Mouse (Mus musculus) forebrain, embryonic 16.5 days (tissue): ENCODE results near the gene Phospho1. TPM values are rescaled to one million over a fixed set of nuclear protein-coding genes. Genes with fewer than 3 reads are reported as not detected.
A peak's percentile ranks its signal among the peaks of the same experiment; 100 is the strongest.

Experiments
- ATAC-seq: fragments of 200-750 bp; cut with Nextera tagmentation; 2 replicates; pipeline ENCODE4 v1.8.0; 2017; ENCODE audit warnings: mild to moderate bottlenecking, moderate library complexity
- H3K27ac ChIP-seq: fragments of 300-500 bp; sonication (generic); 2 replicates; pipeline ENCODE4 v1.5.1; 2014; ENCODE audit warnings: low read length, control low read depth
- H3K27me3 ChIP-seq: fragments of 300-500 bp; sonication (generic); replicated peaks from 2 replicates; pipeline ENCODE4 v1.6.1; 2014; ENCODE audit warnings: low read length; ENCODE audit not compliant: control insufficient read depth, insufficient read depth
- H3K36me3 ChIP-seq: fragments of 300-500 bp; sonication (generic); 2 replicates; pipeline ENCODE4 v1.6.1; 2014; ENCODE audit not compliant: control insufficient read depth, insufficient read depth
- H3K4me1 ChIP-seq: fragments of 300-500 bp; sonication (generic); replicated peaks from 2 replicates; pipeline ENCODE4 v1.6.1; 2014; ENCODE audit warnings: low read length; ENCODE audit not compliant: control insufficient read depth, insufficient read depth
- H3K4me2 ChIP-seq: fragments of 300-500 bp; sonication (generic); 2 replicates; pipeline ENCODE4 v1.6.1; 2014; ENCODE audit warnings: mild to moderate bottlenecking, low read length, control low read depth
- H3K4me3 ChIP-seq: fragments of 300-500 bp; sonication (generic); replicated peaks from 2 replicates; pipeline ENCODE4 v1.5.1; 2014; ENCODE audit warnings: mild to moderate bottlenecking, low read length, control low read depth
- H3K9ac ChIP-seq: fragments of 300-500 bp; sonication (generic); replicated peaks from 2 replicates; pipeline ENCODE4 v1.6.1; 2014; ENCODE audit warnings: low read depth, low read length, control low read depth
- H3K9me3 ChIP-seq: fragments of 300-500 bp; sonication (generic); 2 replicates; pipeline ENCODE4 v1.6.1; 2016; ENCODE audit warnings: low read length; ENCODE audit not compliant: control insufficient read depth
- WGBS: fragments of 180-500 bp; shearing (Covaris S2); extraction: QIAGEN DNeasy Blood & Tissue Kit; methylation state at CpG from one replicate; pipeline ENCODE4 v1.1.7; 2014; 5-methylcytosine and 5-hydroxymethylcytosine counted together
- polyA plus RNA-seq: library from polyadenylated mRNA; unstranded; fragments of >200 nt; fragmentation: Nextera tagmentation; extraction: Ambion mirVana; gene quantifications from 2 replicates; pipeline ENCODE4 v1.2.1, GENCODE M21; 2015

Gene Phospho1
- polyA plus RNA-seq = not detected in 2 replicates

DNA sequence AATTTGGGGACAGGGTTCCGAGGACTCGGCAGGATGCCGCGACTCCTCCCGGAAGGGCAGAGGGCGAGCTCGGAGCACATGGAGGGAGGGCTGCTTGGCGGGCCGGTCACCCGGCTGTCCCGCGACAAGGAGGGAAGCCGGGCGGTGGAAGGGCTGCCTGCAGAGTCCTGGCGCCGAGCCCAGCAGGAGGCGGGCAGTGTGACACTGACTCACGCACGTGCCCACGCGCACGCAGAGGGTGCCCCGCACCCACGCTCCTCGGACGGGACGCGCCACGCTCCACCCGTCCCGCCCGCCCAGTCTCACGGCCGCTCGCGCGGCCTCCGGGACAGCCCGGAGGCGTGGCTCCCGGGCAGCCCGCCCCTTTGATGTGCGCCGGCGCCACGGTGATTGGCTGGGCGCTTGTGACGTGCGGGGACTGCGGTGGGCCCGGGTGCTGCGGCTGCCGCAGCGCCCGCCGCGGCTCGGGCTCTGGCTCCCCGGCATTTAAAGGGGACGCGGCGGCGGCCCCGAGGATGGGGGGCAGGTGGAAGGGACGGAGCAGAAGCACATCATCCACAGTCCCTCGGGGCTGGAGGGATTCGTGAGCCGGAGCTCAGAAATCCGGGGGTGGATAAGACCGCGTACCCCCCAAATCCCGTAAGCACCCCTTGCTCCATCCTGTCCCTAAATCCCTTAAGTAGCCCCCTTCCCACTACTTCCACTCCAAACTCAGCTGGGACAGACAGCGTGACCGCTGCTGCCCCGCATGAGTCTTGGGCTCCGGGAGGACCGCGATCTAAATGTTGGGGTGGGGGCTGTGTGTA is at the start of gene Phospho1:
Gene Phospho1, plus strand, starts transcription at position 429 of the 806 bp plus-strand sequence.
- H3K9me3 ChIP-seq = no peaks in the 10 kb centered on the region
- H3K36me3 ChIP-seq = no peaks in the 10 kb centered on the region
- WGBS = 1% methylated on average over 73 of the region's 78 CpGs
- ATAC-seq = peak; percentile 99
- H3K27ac ChIP-seq = no peak within 1 kb of the TSS
- peaks cover 46% of the 10 kb centered on the region for H3K27me3 ChIP-seq
- peak within 1 kb of the TSS; percentile 100 for H3K4me2 ChIP-seq
- H3K4me1 ChIP-seq = peaks cover 10% of the 10 kb centered on the region
- peak within 1 kb of the TSS; percentile 76 for H3K9ac ChIP-seq
- peak within 1 kb of the TSS; percentile 72 for H3K4me3 ChIP-seq

DNA sequence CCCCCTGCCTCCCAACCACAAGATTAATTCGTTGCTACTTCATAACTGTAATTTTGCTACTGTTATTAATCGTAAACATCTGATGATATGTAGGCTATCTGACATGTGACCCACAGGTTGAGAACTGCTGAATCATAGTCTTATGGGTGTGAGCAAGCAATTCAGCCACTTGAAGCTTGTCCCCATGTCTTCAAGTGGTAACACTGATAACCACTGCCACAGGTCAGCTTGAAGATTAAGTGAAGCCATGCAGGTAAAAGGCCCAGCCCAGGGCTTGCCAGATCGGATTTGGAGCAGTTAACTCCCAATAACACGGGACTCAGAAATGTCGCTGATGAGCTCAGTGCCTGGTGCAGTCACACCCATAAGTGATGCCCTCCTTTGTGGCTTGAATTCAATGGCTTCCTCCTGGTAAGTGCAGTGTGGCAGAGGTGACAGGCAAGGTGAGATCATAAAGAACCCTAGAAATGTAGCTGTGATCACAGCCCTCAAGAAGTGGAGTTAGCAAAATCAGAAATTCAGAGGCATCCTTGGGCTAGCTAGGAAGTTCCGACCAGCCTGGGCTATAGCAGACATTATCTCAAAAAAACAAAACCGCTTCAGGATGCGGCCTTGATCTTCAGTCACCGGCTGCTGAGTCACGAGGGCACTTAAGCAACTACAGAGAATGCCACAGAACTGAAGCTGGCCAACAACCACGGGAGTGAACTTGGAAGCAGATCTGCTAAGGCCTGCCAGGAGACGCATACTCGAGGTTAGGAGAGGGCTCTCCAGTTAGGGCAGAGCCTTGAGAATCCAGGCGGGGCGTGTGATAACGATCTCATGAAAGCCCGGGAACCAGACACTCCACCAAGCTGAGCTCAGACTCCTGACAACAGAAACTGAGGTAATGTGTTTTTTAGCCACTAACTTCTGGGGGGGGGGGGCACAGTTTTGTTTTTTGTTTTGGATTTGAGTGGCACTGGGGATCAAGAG is 46.7 kb upstream of the Phospho1 start:
- Histone ChIP-seq H3K27me3 (no peaks in the 10 kb centered on the region), H3K9me3 (no peaks in the 10 kb centered on the region), H3K4me3 (no peak overlapping the region), H3K27ac (no peak overlapping the region), H3K4me1 (no peaks in the 10 kb centered on the region), H3K36me3 (no peaks in the 10 kb centered on the region), H3K9ac (no peak overlapping the region), H3K4me2 (no peak overlapping the region)
- no peak for ATAC-seq
- 71% methylated on average over 17 of the region's 17 CpGs for WGBS

DNA sequence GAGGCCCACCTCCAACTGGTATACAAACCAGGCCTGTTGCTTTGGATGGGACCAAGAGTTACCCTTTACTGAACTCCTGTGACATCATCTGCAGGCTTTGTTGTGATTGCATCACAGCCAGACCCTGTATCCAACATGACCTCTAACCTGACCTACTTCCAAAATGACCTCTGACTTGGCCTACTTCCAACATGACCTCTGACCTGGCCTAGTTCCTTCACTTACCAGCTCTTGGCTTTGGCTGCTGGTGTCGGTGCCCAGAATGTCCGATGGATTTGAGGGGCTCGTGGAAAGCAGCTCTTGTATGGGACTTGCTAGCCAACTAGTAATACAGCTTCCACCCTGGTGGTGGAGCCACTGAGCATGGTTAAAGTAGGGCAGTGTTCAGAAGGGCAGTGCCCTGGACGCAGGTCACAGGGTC is 45.5 kb upstream of the Phospho1 start:
- no peak for ATAC-seq
- H3K4me3 ChIP-seq = no peak overlapping the region
- H3K4me1 ChIP-seq = no peaks in the 10 kb centered on the region
- no peak overlapping the region for H3K4me2 ChIP-seq
- no peaks in the 10 kb centered on the region for H3K36me3 ChIP-seq
- no peak overlapping the region for H3K27ac ChIP-seq
- H3K9me3 ChIP-seq = no peaks in the 10 kb centered on the region
- no peak overlapping the region for H3K9ac ChIP-seq
- WGBS = 75% methylated on average over 4 of the region's 4 CpGs
- H3K27me3 ChIP-seq = no peaks in the 10 kb centered on the region

DNA sequence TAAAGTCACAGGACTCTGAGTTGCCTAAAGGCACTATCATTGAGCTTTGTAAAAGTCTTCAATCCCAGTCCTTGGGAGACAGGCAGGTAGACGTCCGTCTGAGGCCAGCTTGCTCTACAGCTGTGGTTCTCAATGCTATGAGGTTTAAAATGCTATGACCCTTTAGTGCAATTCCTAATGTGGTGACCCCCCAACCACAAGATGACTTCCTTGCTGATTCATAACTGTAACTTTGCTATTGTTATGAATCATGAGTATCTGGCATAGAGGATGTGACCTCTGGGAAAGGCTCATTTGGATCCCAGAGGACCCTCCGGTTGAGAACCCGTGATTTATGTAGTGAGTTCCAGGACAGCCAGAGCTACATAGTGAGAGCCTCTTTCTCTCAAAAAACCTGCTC is 44.9 kb upstream of the Phospho1 start:
- no peaks in the 10 kb centered on the region for H3K27me3 ChIP-seq
- H3K9ac ChIP-seq = no peak overlapping the region
- no peak overlapping the region for H3K4me3 ChIP-seq
- WGBS = 93% methylated on average over 4 of the region's 4 CpGs
- no peak overlapping the region for H3K27ac ChIP-seq
- no peaks in the 10 kb centered on the region for H3K36me3 ChIP-seq
- no peaks in the 10 kb centered on the region for H3K9me3 ChIP-seq
- no peaks in the 10 kb centered on the region for H3K4me1 ChIP-seq
- H3K4me2 ChIP-seq = no peak overlapping the region
- ATAC-seq = no peak

DNA sequence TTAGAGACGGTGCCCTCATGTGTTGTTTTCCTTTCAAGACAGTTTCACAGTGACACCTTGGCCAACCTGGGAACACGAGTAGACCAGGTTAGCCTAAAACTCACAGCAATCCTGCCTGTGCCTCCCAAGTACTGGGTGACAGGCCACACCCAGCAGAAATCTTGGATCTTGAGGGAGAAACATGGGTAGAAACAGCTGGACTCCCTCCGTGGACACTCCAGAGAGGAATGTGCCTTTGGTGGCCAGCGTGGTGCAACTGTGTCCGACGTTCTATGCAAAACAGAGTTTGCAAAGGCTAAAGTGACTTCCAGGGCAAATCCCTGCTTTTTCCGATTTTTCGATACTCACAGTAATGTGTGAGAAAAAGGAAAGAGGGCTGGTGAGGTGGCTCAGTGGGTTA is 43.8 kb upstream of the Phospho1 start:
- Histone ChIP-seq H3K4me3 (no peak overlapping the region), H3K27me3 (no peaks in the 10 kb centered on the region), H3K9ac (no peak overlapping the region), H3K36me3 (no peaks in the 10 kb centered on the region), H3K4me1 (no peaks in the 10 kb centered on the region), H3K27ac (no peak overlapping the region), H3K9me3 (no peaks in the 10 kb centered on the region), H3K4me2 (no peak overlapping the region)
- ATAC-seq = no peak
- 92% methylated on average over 8 of the region's 8 CpGs for WGBS

DNA sequence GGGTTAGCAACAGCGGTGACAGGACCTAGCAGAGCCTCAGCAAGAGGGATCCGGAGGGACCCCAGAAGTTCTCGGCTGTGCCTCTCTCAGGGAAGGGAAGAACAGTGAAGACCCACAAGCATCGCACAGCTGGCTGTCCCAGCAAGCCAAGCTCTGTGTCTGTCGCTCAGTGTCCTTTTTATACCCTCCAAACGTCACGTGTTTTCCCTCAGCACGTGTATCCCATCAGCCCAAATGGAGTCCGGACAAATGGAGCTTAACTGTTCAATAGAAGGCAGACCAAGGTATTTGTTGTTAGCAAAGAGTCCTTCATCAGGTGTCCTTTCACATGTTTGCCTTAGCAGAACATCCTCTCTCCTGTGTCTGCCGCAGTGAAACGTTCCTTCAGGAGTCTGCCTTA is 42.7 kb upstream of the Phospho1 start:
- Histone ChIP-seq H3K4me1 (no peaks in the 10 kb centered on the region), H3K9me3 (no peaks in the 10 kb centered on the region), H3K4me2 (no peak overlapping the region), H3K27ac (no peak overlapping the region), H3K27me3 (no peaks in the 10 kb centered on the region), H3K9ac (no peak overlapping the region), H3K36me3 (no peaks in the 10 kb centered on the region), H3K4me3 (no peak overlapping the region)
- ATAC-seq = no peak
- WGBS = 89% methylated on average over 11 of the region's 11 CpGs

DNA sequence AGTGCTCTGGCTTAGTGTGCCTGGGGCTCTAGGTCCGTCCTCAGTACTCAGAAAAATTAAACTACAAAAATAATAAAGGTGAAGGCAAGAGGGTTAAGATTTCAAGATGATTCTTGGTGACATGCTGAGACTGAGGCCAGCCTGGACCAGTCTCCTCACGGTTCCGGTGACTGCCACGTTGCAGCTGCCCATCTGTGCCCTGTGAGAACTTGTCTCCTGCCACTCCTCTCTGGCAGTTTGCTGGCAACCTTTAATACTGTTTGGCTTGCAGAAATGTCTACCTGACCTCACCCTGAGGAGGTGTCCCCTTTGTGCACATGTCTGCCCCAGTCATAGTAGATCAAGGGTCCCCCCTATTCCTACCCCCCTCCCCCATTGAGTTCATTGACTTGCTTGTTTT is 40.8 kb upstream of the Phospho1 start:
- no peak overlapping the region for H3K27ac ChIP-seq
- no peak overlapping the region for H3K4me2 ChIP-seq
- ATAC-seq = no peak
- H3K4me3 ChIP-seq = no peak overlapping the region
- H3K9ac ChIP-seq = no peak overlapping the region
- H3K4me1 ChIP-seq = no peaks in the 10 kb centered on the region
- whole genome bisulfite sequencing = 79% methylated on average over 4 of the region's 4 CpGs
- no peaks in the 10 kb centered on the region for H3K27me3 ChIP-seq
- no peaks in the 10 kb centered on the region for H3K36me3 ChIP-seq
- no peaks in the 10 kb centered on the region for H3K9me3 ChIP-seq

DNA sequence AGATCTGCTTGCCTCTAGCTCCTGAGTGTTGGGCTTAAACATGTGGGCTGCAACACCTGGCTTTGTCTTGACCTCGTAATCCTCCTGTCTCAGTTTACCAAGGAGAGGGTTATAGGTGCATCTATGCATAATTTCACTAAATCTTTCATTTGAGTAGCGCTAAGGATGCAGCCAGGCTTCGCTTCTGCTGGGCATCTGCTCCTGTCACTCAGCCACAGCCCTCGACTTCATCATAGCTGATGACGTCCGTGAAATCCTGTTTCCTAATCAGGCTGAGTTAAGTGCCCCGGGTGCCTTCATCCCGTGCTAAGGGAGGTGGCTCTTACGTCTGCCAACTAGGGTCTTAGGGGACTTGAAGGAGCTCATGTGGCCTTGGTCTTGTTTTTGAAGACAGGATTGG is 40.3 kb upstream of the Phospho1 start:
- Histone ChIP-seq H3K4me2 (no peak overlapping the region), H3K9me3 (no peaks in the 10 kb centered on the region), H3K4me1 (no peaks in the 10 kb centered on the region), H3K27me3 (no peaks in the 10 kb centered on the region), H3K4me3 (no peak overlapping the region), H3K36me3 (no peaks in the 10 kb centered on the region), H3K9ac (no peak overlapping the region), H3K27ac (no peak overlapping the region)
- no peak for ATAC-seq
- 87% methylated on average over 9 of the region's 9 CpGs for WGBS

DNA sequence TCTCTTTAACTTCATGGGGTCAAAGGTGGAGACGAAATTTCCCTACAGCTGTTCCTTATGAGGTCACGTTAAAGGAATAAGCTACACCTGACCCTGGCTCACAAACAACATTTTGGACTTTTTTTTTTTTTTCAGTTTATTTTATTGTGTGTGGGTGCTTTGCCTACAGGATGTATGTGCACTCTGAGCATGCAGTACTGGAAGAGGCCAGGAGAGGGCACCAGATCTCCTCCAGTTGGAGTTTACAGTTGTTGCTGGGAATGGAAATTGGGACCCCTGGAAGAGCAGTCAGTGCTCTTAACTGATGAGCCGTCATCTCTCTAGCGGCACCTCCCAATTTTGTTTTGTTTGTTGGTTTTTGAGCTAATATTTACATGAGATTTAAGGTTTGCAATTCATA is 38.6 kb upstream of the Phospho1 start:
- 88% methylated on average over 4 of the region's 4 CpGs for WGBS
- H3K36me3 ChIP-seq = no peaks in the 10 kb centered on the region
- ATAC-seq = no peak
- no peak overlapping the region for H3K4me3 ChIP-seq
- no peaks in the 10 kb centered on the region for H3K9me3 ChIP-seq
- no peak overlapping the region for H3K27ac ChIP-seq
- no peak overlapping the region for H3K9ac ChIP-seq
- no peaks in the 10 kb centered on the region for H3K4me1 ChIP-seq
- H3K27me3 ChIP-seq = no peaks in the 10 kb centered on the region
- no peak overlapping the region for H3K4me2 ChIP-seq
